Mouse (Mus musculus) forebrain, embryonic 14.5 days (tissue): Measurements from ENCODE around the gene Bid. TPM values are rescaled to one million over a fixed set of nuclear protein-coding genes. Genes with fewer than 3 reads are reported as not detected.
"Not testable (repeated sequence)": the region's sequence is repeated elsewhere in the genome, so short reads cannot be mapped to it uniquely, and the experiment has no call there.

Experiments used
- ATAC-seq: fragments of 200-750 bp; cut with Nextera tagmentation; 2 replicates; pipeline ENCODE4 v1.8.0; 2017; ENCODE audit warnings: mild to moderate bottlenecking, moderate library complexity
- DNase-seq: peaks from one replicate; pipeline ENCODE4 v3.0.0-alpha.2; 2015; ENCODE audit warnings: low spot score
- H3K27ac ChIP-seq: fragments of 300-500 bp; sonication (generic); 2 replicates; pipeline ENCODE4 v1.5.1; 2014; ENCODE audit warnings: low read depth, mild to moderate bottlenecking, control low read depth, low read length, moderate library complexity
- H3K27me3 ChIP-seq: fragments of 300-500 bp; sonication (generic); replicated peaks from 2 replicates; pipeline ENCODE4 v1.6.1; 2014; ENCODE audit warnings: low read length, control low read depth, mixed read lengths; ENCODE audit not compliant: control insufficient read depth, insufficient read depth
- H3K36me3 ChIP-seq: fragments of 300-500 bp; sonication (generic); 2 replicates; pipeline ENCODE4 v1.6.1; 2014; ENCODE audit warnings: low read length, control low read depth; ENCODE audit not compliant: control insufficient read depth, insufficient read depth
- H3K4me1 ChIP-seq: fragments of 300-500 bp; sonication (generic); 2 replicates; pipeline ENCODE4 v1.6.1; 2014; ENCODE audit warnings: antibody characterized with exemption, low read length, control low read depth; ENCODE audit not compliant: control insufficient read depth, insufficient read depth
- H3K4me2 ChIP-seq: fragments of 300-500 bp; sonication (generic); 2 replicates; pipeline ENCODE4 v1.6.1; 2014; ENCODE audit warnings: mild to moderate bottlenecking, control low read depth, low read length
- H3K4me3 ChIP-seq: fragments of 300-500 bp; sonication (generic); 2 replicates; pipeline ENCODE4 v1.5.1; 2014; ENCODE audit warnings: low read depth, low read length, control low read depth
- H3K9ac ChIP-seq: fragments of 300-500 bp; sonication (generic); 2 replicates; pipeline ENCODE4 v1.6.1; 2014; ENCODE audit warnings: mild to moderate bottlenecking, low read length, control low read depth, moderate library complexity
- H3K9me3 ChIP-seq: fragments of 300-500 bp; sonication (generic); replicated peaks from 2 replicates; pipeline ENCODE4 v1.6.1; 2016; ENCODE audit warnings: low read length, control low read depth, mixed read lengths; ENCODE audit not compliant: control insufficient read depth
- WGBS: fragments of 180-500 bp; shearing (Covaris S2); extraction: QIAGEN DNeasy Blood & Tissue Kit; methylation state at CpG from one replicate; pipeline ENCODE4 v1.1.7; 2014; 5-methylcytosine and 5-hydroxymethylcytosine counted together
- polyA plus RNA-seq: library from polyadenylated mRNA; unstranded; fragments of >200 nt; fragmentation: Nextera tagmentation; extraction: Ambion mirVana; gene quantifications from 2 replicates; pipeline ENCODE4 v1.2.1, GENCODE M21; 2014

The Bid gene
- polyA plus RNA-seq, 1 experiment from 2014 or later: 28.9 TPM

- no peak overlapping the region for H3K27ac ChIP-seq
- H3K4me2 ChIP-seq: no peak overlapping the region
- ATAC-seq (no peak), DNase-seq (no peak)
- H3K4me3 ChIP-seq: no peak overlapping the region
- no peaks in the 10 kb centered on the region for H3K27me3 ChIP-seq
- no peak overlapping the region for H3K9ac ChIP-seq
- 83% methylated on average over 4 of the region's 4 CpGs for WGBS
- H3K4me1 ChIP-seq: no peaks in the 10 kb centered on the region
- no peaks in the 10 kb centered on the region for H3K36me3 ChIP-seq
- H3K9me3 ChIP-seq: no peaks in the 10 kb centered on the region
Observed at GRCm38 (mm10) chr6:120914533-120914910, 2.1 kb downstream of the Bid start.

- Histone ChIP-seq H3K4me1 (no peaks in the 10 kb centered on the region), H3K4me2 (no peak overlapping the region), H3K27ac (no peak overlapping the region), H3K9ac (no peak overlapping the region), H3K27me3 (no peaks in the 10 kb centered on the region), H3K36me3 (no peaks in the 10 kb centered on the region), H3K4me3 (no peak overlapping the region), H3K9me3 (no peaks in the 10 kb centered on the region)
- ATAC-seq: no peak
- 86% methylated on average over 8 of the region's 8 CpGs for WGBS
- DNase-seq: no peak
Observed at GRCm38 (mm10) chr6:120913783-120914182, 2.9 kb downstream of the Bid start.

GRCm38 (mm10) chr6:120912931-120913330, 3.7 kb downstream of the Bid start:
- no peak overlapping the region for H3K4me2 ChIP-seq
- DNase-seq (no peak), ATAC-seq (no peak)
- H3K36me3 ChIP-seq: no peaks in the 10 kb centered on the region
- H3K4me3 ChIP-seq: no peak overlapping the region
- no peaks in the 10 kb centered on the region for H3K9me3 ChIP-seq
- H3K4me1 ChIP-seq: no peaks in the 10 kb centered on the region
- H3K27me3 ChIP-seq: no peaks in the 10 kb centered on the region
- WGBS: 93% methylated on average over 2 of the region's 2 CpGs
- no peak overlapping the region for H3K9ac ChIP-seq
- no peak overlapping the region for H3K27ac ChIP-seq

GRCm38 (mm10) chr6:120911213-120912007, 5.2 kb downstream of the Bid start:
- Histone ChIP-seq H3K27me3 (no peaks in the 10 kb centered on the region), H3K4me1 (no peaks in the 10 kb centered on the region), H3K9me3 (no peaks in the 10 kb centered on the region), H3K4me3 (no peak overlapping the region), H3K9ac (no peak overlapping the region), H3K4me2 (no peak overlapping the region), H3K36me3 (no peaks in the 10 kb centered on the region), H3K27ac (no peak overlapping the region)
- no peak for ATAC-seq
- DNase-seq: no peak
- WGBS: 79% methylated on average over 13 of the region's 13 CpGs

- no peaks in the 10 kb centered on the region for H3K4me1 ChIP-seq
- no peak for DNase-seq
Observed at GRCm38 (mm10) chr6:120909501-120909900, 7.2 kb downstream of the Bid start.

GRCm38 (mm10) chr6:120907876-120908597, 8.6 kb downstream of the Bid start:
- H3K9ac ChIP-seq, ATAC-seq, H3K9me3 ChIP-seq, DNase-seq, H3K36me3 ChIP-seq, H3K4me2 ChIP-seq, H3K27ac ChIP-seq, H3K4me1 ChIP-seq, H3K4me3 ChIP-seq, H3K27me3 ChIP-seq: not testable (repeated sequence)
- 92% methylated on average over 9 of the region's 10 CpGs for WGBS

More at GRCm38 (mm10) chr6:120909501-120909900, 7.2 kb downstream of the Bid start:
- H3K27ac ChIP-seq: no peak overlapping the region
- ATAC-seq: no peak
- H3K9me3 ChIP-seq: no peaks in the 10 kb centered on the region
- no peak overlapping the region for H3K4me3 ChIP-seq
- 82% methylated on average over 3 of the region's 3 CpGs for WGBS
- no peak overlapping the region for H3K4me2 ChIP-seq
- no peaks in the 10 kb centered on the region for H3K27me3 ChIP-seq
- no peak overlapping the region for H3K9ac ChIP-seq
- no peaks in the 10 kb centered on the region for H3K36me3 ChIP-seq

- H3K4me2 ChIP-seq: no peak overlapping the region
- H3K36me3 ChIP-seq: no peaks in the 10 kb centered on the region
- H3K27ac ChIP-seq: no peak overlapping the region
- DNase-seq (no peak), ATAC-seq (no peak)
- H3K27me3 ChIP-seq: no peaks in the 10 kb centered on the region
- no peaks in the 10 kb centered on the region for H3K9me3 ChIP-seq
- no peaks in the 10 kb centered on the region for H3K4me1 ChIP-seq
- 88% methylated on average over 6 of the region's 6 CpGs for WGBS
- no peak overlapping the region for H3K4me3 ChIP-seq
- H3K9ac ChIP-seq: no peak overlapping the region
Observed at GRCm38 (mm10) chr6:120906521-120906920, 10.1 kb downstream of the Bid start.

- Histone ChIP-seq H3K4me2 (no peak overlapping the region), H3K4me1 (no peaks in the 10 kb centered on the region), H3K27ac (no peak overlapping the region), H3K27me3 (no peaks in the 10 kb centered on the region), H3K9ac (no peak overlapping the region), H3K9me3 (no peaks in the 10 kb centered on the region), H3K4me3 (no peak overlapping the region), H3K36me3 (no peaks in the 10 kb centered on the region)
- ATAC-seq (no peak), DNase-seq (no peak)
- 76% methylated on average over 5 of the region's 5 CpGs for WGBS
Observed at GRCm38 (mm10) chr6:120905111-120905510, 11.5 kb downstream of the Bid start.

- DNase-seq (no peak), ATAC-seq (no peak)
- Histone ChIP-seq H3K4me1 (no peaks in the 10 kb centered on the region), H3K9ac (no peak overlapping the region), H3K27ac (no peak overlapping the region), H3K4me3 (no peak overlapping the region), H3K9me3 (no peaks in the 10 kb centered on the region), H3K4me2 (no peak overlapping the region), H3K27me3 (no peaks in the 10 kb centered on the region), H3K36me3 (no peaks in the 10 kb centered on the region)
- 90% methylated on average over 11 of the region's 11 CpGs for WGBS
Observed at GRCm38 (mm10) chr6:120903961-120904360, 12.7 kb downstream of the Bid start.
